2 mouse cellular contexts compared by ENCODE assay signal in genomic region chr11:32221225-32221950, GRCm38 (mm10).
TF ChIP-seq lines count a peak whose summit lies in the region.

No protein-coding gene starts in this region.

TF ChIP-seq in C2C12, 6 proteins besides CTCF, POLR2A, EP300 and RAD21:
- TF ChIP-seq MYOG (IDR thresholded peaks at IDR 0.05; ENCODE audit: control insufficient read depth, extremely low read depth, insufficient read length) (no peak), USF1 (IDR thresholded peaks at IDR 0.05; ENCODE audit: low read depth) (no peak), MAX (IDR thresholded peaks at IDR 0.05) (no peak), FOSL1 (IDR thresholded peaks at IDR 0.05; ENCODE audit: insufficient read depth, low read length, poor library complexity, severe bottlenecking) (no peak), MYOD1 (IDR thresholded peaks at IDR 0.05; ENCODE audit: control insufficient read depth, insufficient read length, low read depth) (no peak), CEBPB (IDR thresholded peaks at IDR 0.05; ENCODE audit: low read depth) (no peak)
TF ChIP-seq in C2C12: peak in this region for 0.

TF ChIP-seq in MEL, 35 proteins besides CTCF, POLR2A, EP300 and RAD21:
- TF ChIP-seq ELF1 (IDR thresholded peaks at IDR 0.05; ENCODE audit: low read depth, low read length), result no peak
- no peak for TF ChIP-seq SMC3 (IDR thresholded peaks at IDR 0.05; ENCODE audit: low read depth, low read length)
- no peak for TF ChIP-seq BHLHE40 (IDR thresholded peaks at IDR 0.05; ENCODE audit: borderline replicate concordance, low read depth, low read length)
- TF ChIP-seq NRF1 (IDR thresholded peaks at IDR 0.05; ENCODE audit: insufficient read depth, low read depth, low read length, poor library complexity, severe bottlenecking), result no peak
- no peak for TF ChIP-seq E2F4 (IDR thresholded peaks at IDR 0.05; ENCODE audit: borderline replicate concordance, low read depth, low read length)
- TF ChIP-seq UBTF (IDR thresholded peaks at IDR 0.05; ENCODE audit: borderline replicate concordance, insufficient read depth, low read depth, low read length), result no peak
- no peak for TF ChIP-seq TCF12 (IDR thresholded peaks at IDR 0.05; ENCODE audit: low read depth, low read length)
- no peak for TF ChIP-seq TAL1 (IDR thresholded peaks at IDR 0.05; ENCODE audit: low read length)
- no peak for TF ChIP-seq POLR2AphosphoS5 (IDR thresholded peaks at IDR 0.05; ENCODE audit: borderline replicate concordance, low read depth, low read length)
- no peak for TF ChIP-seq HCFC1 (IDR thresholded peaks at IDR 0.05; ENCODE audit: low read depth, low read length)
- no peak for TF ChIP-seq POLR2AphosphoS2 (IDR thresholded peaks at IDR 0.05; ENCODE audit: low read length)
- TF ChIP-seq MAFK (IDR thresholded peaks at IDR 0.05; ENCODE audit: borderline replicate concordance, low read depth, low read length), result no peak
- no peak for TF ChIP-seq ETS1 (IDR thresholded peaks at IDR 0.05; ENCODE audit: low read depth, low read length)
